Mouse (Mus musculus) spleen, adult 10 weeks (tissue): ENCODE measurements around the gene Gm38431. TPM values are rescaled to one million over a fixed set of nuclear protein-coding genes. Genes with fewer than 3 reads are reported as not detected.

Experiments
- polyA plus RNA-seq: library from polyadenylated mRNA; stranded (reverse); fragments of 350-450 nt; fragmentation: Illumina TruSeq; extraction: RNeasy Lipid Tissue Mini Kit (QIAGEN cat#74804); gene quantifications from one replicate; pipeline ENCODE4 v1.2.3, GENCODE M21; 2015; ENCODE audit warnings: low replicate concordance; ENCODE audit not compliant: insufficient read depth

Gm38431 gene
- 1.5 TPM for polyA plus RNA-seq

DNA sequence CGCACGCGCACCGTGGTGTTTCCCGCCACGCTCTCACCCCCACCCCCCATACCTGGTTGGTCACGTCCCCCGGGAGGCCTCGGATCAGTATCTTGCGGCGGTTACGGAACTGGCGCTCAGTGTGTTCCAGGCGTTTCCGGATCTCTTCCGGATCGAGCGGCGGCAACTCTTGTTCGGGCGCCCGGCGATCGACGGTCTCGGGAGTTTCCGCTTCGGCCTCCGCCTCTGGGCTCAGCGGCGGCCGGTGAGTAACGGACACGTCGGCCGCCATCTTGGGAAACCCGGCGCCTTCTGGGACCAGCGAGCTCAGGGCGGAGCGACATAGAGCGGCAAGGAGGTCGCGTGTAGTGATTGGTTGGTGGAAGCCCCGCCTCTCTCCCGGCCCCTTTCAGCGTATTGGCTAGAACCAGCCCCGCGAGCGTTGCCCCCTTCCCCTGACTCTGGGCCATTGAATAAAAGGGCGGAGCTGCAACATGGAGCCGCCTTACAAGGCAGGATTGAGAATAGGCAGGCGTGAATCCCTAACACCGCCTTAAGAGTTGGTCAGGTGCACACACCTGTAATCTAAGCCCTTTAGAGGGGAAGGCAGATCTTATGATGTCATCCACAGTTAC lies at the start of gene Gm38431, which contains the start of gene Raver1:
Gene Gm38431, minus strand, starts transcription at position 291 of the 614 bp plus-strand sequence.
Gene Raver1, minus strand, starts transcription at position 302 of the 614 bp plus-strand sequence.

DNA sequence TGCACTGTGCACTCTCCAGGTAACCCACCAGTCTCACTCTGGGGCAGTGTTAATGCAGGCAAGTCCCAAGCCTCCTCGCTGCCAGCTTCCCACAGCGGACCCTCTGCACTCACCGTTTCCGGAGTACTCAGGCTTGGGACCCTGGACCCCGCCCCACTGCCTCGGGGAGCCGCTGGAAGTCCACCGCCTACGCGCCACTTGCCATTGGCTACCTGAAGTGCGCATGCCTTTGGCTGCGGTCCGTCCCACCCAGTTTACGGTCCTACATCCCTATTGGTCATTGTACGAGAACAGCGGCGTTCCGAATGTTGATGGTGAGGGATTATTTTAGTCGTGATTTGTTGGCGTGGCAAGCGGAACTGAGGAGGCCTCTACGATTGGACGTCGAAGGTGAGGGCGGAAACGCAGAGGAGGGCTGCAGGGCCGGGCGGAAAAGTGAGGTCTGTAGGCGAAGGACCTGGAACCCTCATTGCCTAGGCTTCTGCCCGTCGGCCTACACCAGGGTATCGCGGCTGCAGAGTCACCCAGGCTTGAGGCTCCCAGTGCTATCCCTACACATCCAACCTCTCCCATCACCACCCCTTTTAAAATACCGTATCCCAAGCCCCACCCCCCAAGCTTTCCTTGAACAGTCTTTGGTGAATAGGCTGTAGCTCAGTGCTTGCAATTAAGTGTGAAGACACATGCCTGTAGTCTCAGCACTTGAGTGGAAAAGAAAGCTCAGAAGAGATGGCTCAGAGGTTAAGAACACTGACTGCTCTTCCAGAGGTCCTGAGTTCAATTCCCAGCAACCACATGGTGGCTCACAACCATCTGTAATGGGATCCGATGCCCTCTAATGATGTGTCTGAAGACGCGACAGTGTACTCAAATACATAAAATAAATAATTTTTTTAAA lies 39.5 kb upstream of the Gm38431 start, which contains the start of gene Tyk2:
Gene Tyk2, minus strand, starts transcription at position 185 of the 898 bp plus-strand sequence.

DNA sequence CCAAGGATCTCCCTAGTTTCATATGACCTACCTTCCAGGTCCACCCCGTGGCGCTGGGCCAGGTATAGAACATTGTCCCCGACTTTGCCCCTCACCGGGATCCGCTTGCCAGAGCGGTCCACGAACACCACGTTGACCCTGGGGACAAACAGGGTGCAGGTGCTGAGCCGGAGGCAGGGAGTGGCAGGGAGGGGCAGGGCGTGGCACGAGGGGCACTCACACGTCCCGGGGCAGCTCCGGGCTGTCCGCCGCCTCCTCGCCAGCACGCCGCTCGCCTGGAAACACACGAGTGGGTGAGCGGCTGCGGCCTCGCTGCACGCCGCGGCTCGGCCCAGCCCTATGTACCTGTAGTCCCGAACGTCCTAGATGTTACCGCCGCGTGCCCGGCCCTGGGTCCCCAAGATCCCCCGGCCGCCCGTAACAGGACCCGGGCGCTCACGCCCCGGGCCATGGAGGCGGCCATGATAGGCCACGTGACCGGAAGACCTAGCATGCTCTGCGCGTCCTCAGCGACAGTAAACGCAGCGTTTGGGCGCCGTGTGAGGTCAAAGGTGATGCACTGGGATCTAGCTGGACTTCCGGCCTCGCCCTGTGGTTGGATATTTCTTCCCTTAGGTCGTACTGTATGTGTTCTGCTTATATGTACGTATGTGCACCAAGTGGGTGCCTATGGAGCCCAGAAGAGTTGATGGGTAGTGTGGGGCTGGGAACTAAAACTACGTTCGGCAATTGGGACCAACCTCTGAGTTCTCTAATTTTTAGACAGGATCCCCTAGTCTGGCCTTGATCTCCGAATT lies 18.6 kb downstream of the Gm38431 start, which contains the start of the genes Gm49373 and Fdx1l:
Gene Gm49373, minus strand, starts transcription at position 53 of the 797 bp plus-strand sequence.
Gene Fdx1l, minus strand, starts transcription at position 571 of the 797 bp plus-strand sequence.

DNA sequence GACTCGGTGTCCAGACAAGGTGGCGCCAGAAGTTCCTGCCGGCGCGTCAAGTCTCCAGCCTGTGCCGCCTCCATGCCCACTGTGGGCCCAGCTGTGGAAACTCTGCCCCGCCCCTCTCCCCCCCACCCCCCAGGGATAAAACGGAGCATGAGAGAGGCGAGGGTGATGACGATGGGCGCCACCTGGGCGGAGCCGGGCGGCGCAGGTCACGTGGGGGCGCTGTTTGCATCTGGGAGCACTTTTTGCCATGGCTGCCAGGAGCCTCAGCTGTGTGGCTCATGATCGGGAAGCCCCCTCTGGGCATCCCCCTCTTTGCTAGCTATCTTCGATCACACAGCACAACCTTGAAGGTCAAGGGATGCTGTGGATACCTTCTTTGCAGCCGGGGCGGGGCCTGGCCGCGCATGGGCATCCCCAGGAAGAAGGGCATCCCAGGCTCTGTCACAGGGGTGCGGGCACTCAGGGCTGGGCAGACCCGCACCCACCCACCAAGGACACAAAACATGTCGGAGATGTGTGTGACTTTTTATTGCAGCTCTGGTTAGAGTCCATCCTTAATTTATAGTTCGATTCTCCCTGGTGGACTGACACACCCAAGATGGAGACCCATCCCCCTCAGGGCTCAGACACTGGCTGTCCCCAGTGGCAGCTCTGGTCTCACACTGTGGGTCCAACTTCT lies 24.7 kb downstream of the Gm38431 start, which contains the start of gene Zglp1:
Gene Zglp1, minus strand, starts transcription at position 88 of the 679 bp plus-strand sequence.

DNA sequence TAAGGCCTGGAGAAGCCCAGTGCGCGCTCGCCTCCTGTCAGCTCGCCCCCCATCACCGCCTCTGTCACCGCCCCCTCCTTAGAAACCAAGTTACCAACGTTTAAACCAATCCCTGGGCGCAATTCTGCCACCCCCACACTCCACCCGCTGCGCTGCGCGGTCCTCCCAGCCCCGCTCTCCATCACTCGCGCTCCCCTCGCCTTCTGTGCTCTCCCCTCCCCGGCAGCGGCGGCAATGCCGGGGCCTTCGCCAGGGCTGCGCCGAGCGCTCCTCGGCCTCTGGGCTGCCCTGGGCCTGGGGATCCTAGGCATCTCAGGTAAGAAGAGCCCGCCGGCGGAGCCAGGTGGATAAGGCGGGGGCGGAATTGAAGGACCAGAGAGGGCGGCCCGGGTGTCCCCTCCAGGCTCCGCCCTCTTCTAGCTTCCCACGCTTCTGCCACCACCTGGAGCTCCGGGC lies 59.9 kb downstream of the Gm38431 start, which contains the start of gene Icam5:
Gene Icam5, plus strand, starts transcription at position 178 of the 456 bp plus-strand sequence.

DNA sequence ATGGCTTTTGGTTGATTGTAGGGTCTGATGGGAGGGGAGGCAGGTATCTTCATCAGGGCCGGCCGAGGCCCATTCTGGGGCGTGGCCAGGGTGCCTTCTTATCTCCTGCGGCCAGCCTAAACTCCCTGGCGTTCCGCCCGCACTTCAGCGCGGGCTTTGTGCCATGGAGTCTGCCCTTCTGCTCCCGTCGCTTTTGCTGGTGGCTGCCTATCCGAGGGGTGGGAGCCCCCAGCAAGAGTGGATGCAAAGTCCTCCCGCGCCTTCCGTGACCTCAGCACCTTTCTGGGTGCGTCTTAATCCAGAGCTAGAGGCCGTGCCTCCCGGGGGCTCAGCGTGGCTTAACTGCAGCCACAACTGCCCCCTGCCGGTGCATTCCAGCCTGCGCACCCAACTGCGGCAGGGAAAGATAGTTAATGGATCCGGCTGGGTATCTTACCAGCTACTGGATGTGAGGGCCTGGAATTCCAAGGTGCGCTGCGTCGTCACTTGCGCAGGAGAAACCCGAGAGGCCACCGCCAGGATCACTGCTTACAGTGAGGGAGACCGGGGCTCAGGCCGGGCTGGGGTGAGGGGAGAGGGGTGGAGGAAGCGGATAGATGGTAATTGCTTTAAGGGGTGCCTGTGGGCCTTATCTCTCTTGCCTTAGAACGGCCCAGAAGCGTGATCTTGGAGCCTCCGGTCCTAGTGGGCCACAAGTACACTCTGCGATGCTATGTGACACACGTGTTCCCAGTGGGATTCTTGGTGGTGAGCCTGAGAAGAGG lies 62.3 kb downstream of the Gm38431 start, which contains the start of gene Icam4:
Gene Icam4, plus strand, starts transcription at position 83 of the 764 bp plus-strand sequence.

Other genes with a start within 250 kb of the Gm38431 start
- 29.9 TPM for gene A230050P20Rik, start 223.4 kb downstream of the Gm38431 start, polyA plus RNA-seq
- gene Angptl6, start 212.3 kb downstream of the Gm38431 start, polyA plus RNA-seq = 0.44 TPM
- gene Ppan, start 203.8 kb downstream of the Gm38431 start, polyA plus RNA-seq = 14.3 TPM
- 129 TPM for gene Eif3g, start 193.4 kb downstream of the Gm38431 start, polyA plus RNA-seq
- gene Dnmt1, start 132.1 kb downstream of the Gm38431 start, polyA plus RNA-seq = 50.1 TPM
- 2.0 TPM for gene S1pr2, start 115.2 kb downstream of the Gm38431 start, polyA plus RNA-seq
- 16.7 TPM for gene Mrpl4, start 89.3 kb downstream of the Gm38431 start, polyA plus RNA-seq
- gene Icam1, start 76.0 kb downstream of the Gm38431 start, polyA plus RNA-seq = 75.3 TPM
- 0.57 TPM for gene Icam4, start 62.6 kb downstream of the Gm38431 start, polyA plus RNA-seq
- gene Icam5, start 59.9 kb downstream of the Gm38431 start, polyA plus RNA-seq = 0.10 TPM
- 0.33 TPM for gene Zglp1, start 24.9 kb downstream of the Gm38431 start, polyA plus RNA-seq
- gene Gm49373, start 18.9 kb downstream of the Gm38431 start, polyA plus RNA-seq = not detected
- gene Fdx1l, start 18.4 kb downstream of the Gm38431 start, polyA plus RNA-seq = 21.1 TPM
- 26.0 TPM for gene Raver1, start within 50 bp of the Gm38431 start, polyA plus RNA-seq
- gene Tyk2, start 39.2 kb upstream of the Gm38431 start, polyA plus RNA-seq = 33.0 TPM
- gene Cdc37, start 58.0 kb upstream of the Gm38431 start, polyA plus RNA-seq = 112 TPM
- gene Pde4a, start 73.7 kb upstream of the Gm38431 start, polyA plus RNA-seq = 8.6 TPM
- gene Keap1, start 147.4 kb upstream of the Gm38431 start, polyA plus RNA-seq = 18.0 TPM
- gene S1pr5, start 156.4 kb upstream of the Gm38431 start, polyA plus RNA-seq = 3.4 TPM
- 8.0 TPM for gene Atg4d, start 173.3 kb upstream of the Gm38431 start, polyA plus RNA-seq
- 70.9 TPM for gene Kri1, start 196.0 kb upstream of the Gm38431 start, polyA plus RNA-seq
- gene Cdkn2d, start 199.4 kb upstream of the Gm38431 start, polyA plus RNA-seq = 23.0 TPM
- 4.0 TPM for gene Ap1m2, start 220.3 kb upstream of the Gm38431 start, polyA plus RNA-seq
- 243 TPM for gene Slc44a2, start 228.7 kb upstream of the Gm38431 start, polyA plus RNA-seq